Mouse (Mus musculus): ENCODE data around the gene Adamts4. TPM values are rescaled to one million over a fixed set of nuclear protein-coding genes. Genes with fewer than 3 reads are reported as not detected.
"Not testable (repeated sequence)": the region's sequence is repeated elsewhere in the genome, so short reads cannot be mapped to it uniquely, and the experiment has no call there.

Gene Adamts4
- polyA plus RNA-seq, 1 experiment from 2014 or later: 0.04 TPM

DNA sequence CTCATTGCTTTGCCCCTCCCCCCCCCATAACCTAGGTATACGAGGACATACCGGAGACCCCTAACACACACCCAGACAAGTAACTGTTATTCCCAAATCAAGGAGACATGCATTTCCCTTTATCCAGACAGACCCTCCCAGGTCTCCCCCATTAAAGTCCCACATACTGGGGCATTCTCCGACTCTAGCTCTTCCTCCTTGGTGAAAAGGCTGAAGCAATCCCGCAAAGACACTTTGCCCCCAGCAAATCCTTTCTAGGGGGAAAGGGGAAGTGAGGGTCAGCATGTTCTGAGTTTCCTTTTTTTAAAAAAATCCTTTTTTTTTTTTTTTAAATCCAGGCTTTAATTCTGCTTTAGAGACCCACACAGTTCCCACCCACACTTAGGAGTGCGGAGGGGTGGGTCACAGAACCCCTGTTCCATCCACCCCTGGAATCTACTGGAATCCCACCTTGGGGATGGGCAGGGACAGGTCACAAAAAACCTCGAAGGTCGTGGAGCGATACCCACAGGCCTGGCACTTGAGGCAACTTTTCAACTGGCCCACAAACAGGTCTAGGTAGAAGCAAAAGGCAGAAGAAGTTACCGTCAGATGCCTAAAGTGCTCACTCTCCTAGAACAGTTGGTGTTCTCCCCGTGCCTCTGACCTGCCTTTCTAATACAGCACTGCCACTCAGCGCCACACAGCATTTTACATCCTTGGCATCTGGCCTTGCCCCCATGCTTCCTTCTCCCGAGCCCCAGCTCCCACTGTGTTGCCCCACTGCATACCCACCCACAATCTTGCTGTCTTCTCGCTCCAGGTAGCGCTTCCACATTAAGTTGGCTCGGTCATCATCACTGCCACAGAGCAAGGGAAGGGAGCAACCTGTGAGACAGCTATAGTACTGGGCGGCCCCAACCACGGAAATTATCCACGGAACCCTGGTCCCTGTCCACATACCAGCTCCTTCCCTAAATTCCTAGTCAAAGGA, 33.3 kb downstream of the Adamts4 start:
- WGBS (ENCODE audit: missing documents): 65% methylated on average over 18 of the region's 18 CpGs
- peaks cover 5% of the 10 kb centered on the region; the same call in 1 of the 2 replicates for H3K36me3 ChIP-seq (ENCODE audit: inconsistent target)
- H3K4me3 ChIP-seq (ENCODE audit: inconsistent target): no peak overlapping the region
- peaks cover 29% of the 10 kb centered on the region; the same call in 1 of the 2 replicates for H3K79me2 ChIP-seq (ENCODE audit: inconsistent target)
- peak overlapping the region; percentile 52 for H3K27ac ChIP-seq

DNA sequence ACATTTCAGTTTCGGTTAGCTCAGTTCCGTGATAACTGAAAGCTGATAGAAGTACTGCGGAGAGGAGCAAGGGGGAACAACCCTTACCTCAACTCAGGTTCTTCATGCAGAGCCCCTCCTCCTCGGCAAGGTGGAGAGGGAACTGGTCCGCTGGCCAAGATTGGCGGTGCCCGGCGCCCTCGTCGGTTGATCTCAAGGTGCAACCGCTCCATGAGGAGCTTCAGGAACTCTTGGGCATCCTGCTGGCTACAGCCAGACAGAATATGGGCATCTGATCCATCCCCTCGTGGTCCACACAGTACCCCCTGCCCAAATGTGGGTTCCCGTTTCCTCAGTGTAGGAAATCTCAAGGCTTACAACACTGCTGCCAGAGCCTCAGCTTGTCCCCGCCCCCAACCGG, 34.3 kb downstream of the Adamts4 start:
- peaks cover 29% of the 10 kb centered on the region; the same call in 1 of the 2 replicates for H3K79me2 ChIP-seq (ENCODE audit: inconsistent target)
- H3K36me3 ChIP-seq (ENCODE audit: inconsistent target): peaks cover 9% of the 10 kb centered on the region; the same call in 1 of the 2 replicates
- H3K4me3 ChIP-seq (ENCODE audit: inconsistent target): no peak overlapping the region
- WGBS (ENCODE audit: missing documents): 90% methylated on average over 15 of the region's 15 CpGs
- peak overlapping the region; percentile 17; the same call in 1 of the 2 replicates for H3K27ac ChIP-seq

DNA sequence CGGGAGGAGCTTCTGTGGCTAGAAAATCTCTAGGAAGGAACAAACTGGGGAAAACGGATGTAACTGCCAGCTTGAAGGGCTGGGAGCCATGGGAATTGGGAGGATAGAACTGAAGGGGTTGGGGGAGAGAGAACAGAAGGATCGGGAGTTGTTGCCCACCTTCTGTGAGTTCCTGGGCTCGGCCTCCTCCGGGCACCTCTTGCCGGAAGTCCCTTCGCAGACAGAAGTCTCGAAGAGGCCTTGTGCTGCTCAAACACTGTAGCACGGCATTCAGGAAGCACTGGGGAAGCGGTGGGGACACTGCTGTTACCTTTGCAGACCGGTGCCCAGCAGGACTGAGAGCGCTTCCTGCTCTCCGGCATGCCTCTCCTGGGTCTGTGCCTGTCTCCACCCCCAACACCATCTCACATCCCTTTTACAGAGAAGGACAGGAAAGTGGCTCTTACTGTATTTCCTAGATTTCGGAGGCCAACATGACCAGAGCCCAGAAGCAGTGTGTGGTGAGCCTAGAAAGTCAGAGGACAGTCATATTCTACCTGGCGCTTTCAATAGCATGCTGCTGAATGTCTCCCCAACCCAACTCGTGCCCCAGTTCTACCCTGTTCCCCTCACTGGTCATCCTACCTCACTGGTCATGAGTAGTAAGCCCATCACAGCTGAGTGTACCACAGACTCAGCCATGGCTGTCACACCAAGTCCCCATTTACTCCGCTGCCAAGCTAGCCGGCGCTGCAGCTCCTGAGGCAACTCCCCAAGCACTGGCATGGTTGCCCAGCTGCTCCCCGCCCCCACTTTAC, 35.1 kb downstream of the Adamts4 start:
- Histone ChIP-seq H3K79me2 (ENCODE audit: inconsistent target) (peaks cover 23% of the 10 kb centered on the region; the same call in 1 of the 2 replicates), H3K27ac (peak overlapping the region; percentile 17; the same call in 1 of the 2 replicates), H3K36me3 (ENCODE audit: inconsistent target) (peaks cover 15% of the 10 kb centered on the region; the same call in 1 of the 2 replicates), H3K4me3 (ENCODE audit: inconsistent target) (peak overlapping the region; percentile 12; the same call in 1 of the 2 replicates)
- 62% methylated on average over 18 of the region's 20 CpGs for WGBS (ENCODE audit: missing documents)

DNA sequence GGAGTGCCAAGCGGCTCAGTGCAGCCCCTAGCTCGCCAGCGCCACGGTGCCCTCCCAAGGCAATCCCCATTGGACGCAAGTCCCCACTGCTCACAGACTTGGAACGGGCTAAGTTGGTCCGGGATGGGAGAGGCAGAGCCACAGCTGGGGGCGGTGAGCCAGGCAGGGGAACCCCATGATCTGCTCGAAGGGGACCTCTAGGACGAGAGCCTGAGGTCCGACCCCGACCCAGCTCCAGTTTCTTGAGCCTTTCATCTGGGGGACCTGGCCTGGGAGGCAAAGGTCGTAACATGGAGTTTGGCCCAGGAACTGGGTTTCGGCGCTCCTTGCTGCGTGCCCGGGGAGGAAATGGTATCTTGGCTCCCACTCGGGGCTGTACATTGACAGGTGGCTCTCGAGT, 36.3 kb downstream of the Adamts4 start:
- H3K27ac ChIP-seq: no peak overlapping the region
- H3K4me3 ChIP-seq (ENCODE audit: inconsistent target): no peak overlapping the region
- peaks cover 31% of the 10 kb centered on the region for H3K79me2 ChIP-seq (ENCODE audit: inconsistent target)
- WGBS (ENCODE audit: missing documents): 93% methylated on average over 13 of the region's 19 CpGs
- peaks cover 15% of the 10 kb centered on the region; the same call in 1 of the 2 replicates for H3K36me3 ChIP-seq (ENCODE audit: inconsistent target)

DNA sequence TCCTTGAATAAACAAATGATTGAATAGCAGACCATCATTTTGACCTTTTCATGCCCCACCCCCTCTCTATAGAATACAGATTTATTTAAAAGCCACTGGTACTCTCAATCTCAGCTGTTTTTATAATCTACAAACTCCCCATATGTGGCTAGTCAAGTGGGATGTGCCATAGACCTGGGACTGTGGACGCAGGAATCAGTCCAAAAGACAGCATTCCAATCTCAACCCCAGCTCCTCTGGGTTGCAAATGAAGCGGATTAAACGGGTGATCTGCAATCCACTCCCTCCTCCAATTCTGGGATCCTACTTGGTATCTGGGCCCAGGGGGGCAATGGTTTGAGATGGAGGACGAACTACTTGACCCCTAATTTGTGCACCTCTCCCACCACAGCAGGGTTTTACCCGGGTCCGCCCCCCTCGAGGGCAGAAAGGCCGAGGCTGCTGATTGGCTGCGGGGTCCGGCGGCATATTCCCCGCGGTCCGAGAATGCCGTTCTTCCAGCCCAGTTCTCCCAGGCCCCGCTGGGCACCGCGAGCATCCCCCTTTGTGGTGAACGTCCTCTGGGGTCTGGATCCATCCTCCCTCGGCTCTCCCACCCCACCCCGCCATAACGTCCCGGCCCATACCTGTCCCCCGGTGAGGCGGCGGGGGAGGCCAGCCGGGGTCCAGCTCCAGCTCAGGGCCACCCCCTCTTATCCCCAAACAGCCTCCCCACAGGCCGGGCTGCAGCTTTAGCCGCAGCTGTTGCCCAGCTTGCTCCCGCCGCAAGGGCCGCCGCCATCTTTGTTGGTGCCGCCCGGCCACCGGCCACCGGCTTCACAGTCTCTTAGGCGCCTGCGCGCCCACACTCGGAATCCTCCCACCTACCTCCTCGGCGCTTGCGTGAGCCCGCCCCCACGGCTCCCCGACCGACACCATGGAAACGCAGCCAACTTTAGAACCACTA, 37.2 kb downstream of the Adamts4 start, which contains the start of gene Usp21:
TSS of gene Usp21 (minus strand) at position 856 of the 946 bp plus-strand sequence.
- 2% methylated on average over 47 of the region's 49 CpGs for WGBS (ENCODE audit: missing documents)
- Histone ChIP-seq H3K4me3 (ENCODE audit: inconsistent target) (peak within 1 kb of the TSS; percentile 56), H3K79me2 (ENCODE audit: inconsistent target) (peaks cover 35% of the 10 kb centered on the region), H3K27ac (peak within 1 kb of the TSS; percentile 45; the same call in 1 of the 2 replicates), H3K36me3 (ENCODE audit: inconsistent target) (peaks cover 15% of the 10 kb centered on the region; the same call in 1 of the 2 replicates)

- 72% methylated on average over 4 of the region's 4 CpGs for WGBS (ENCODE audit: missing documents)
- H3K36me3 ChIP-seq (ENCODE audit: inconsistent target): peaks cover 15% of the 10 kb centered on the region; the same call in 1 of the 2 replicates
- peaks cover 43% of the 10 kb centered on the region for H3K79me2 ChIP-seq (ENCODE audit: inconsistent target)
- no peak overlapping the region for H3K27ac ChIP-seq
- H3K4me3 ChIP-seq (ENCODE audit: inconsistent target): no peak overlapping the region
These were observed 38.1 kb downstream of the Adamts4 start for GRCm38 (mm10) chr1:171288328-171288727.

- Histone ChIP-seq H3K4me3 (ENCODE audit: inconsistent target) (peak overlapping the region; percentile 98; the same call in 1 of the 2 replicates), H3K36me3 (ENCODE audit: inconsistent target) (peaks cover 15% of the 10 kb centered on the region; the same call in 1 of the 2 replicates), H3K27ac (no peak overlapping the region), H3K79me2 (ENCODE audit: inconsistent target) (peaks cover 40% of the 10 kb centered on the region)
- WGBS (ENCODE audit: missing documents): 98% methylated on average over 3 of the region's 3 CpGs
These were observed 43.1 kb downstream of the Adamts4 start for GRCm38 (mm10) chr1:171293351-171293750.

DNA sequence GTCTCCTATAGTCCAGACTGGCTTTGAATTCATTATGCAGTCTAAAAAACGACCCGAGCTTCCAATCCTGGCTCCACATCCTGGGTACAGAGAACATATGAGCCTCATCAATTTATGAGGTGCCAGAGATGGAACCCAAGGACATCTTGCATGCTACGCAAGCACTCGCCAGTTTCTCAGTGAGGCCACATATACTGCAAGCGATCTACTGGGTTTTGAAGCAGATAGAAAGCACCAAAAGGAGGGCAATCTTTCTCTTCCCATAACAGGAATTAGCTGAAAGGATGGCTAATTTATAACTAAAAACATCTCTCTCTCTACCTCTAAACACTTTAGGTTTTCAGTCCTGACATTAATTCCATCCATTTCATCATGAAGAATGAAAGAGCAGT, 43.7 kb downstream of the Adamts4 start:
- 50% methylated on average over 5 of the region's 5 CpGs for whole genome bisulfite sequencing (ENCODE audit: missing documents)
- Histone ChIP-seq H3K36me3 (ENCODE audit: inconsistent target) (peaks cover 12% of the 10 kb centered on the region; the same call in 1 of the 2 replicates), H3K27ac (peak overlapping the region; percentile 96), H3K79me2 (ENCODE audit: inconsistent target) (peaks cover 40% of the 10 kb centered on the region), H3K4me3 (ENCODE audit: inconsistent target) (peak overlapping the region; percentile 98)

DNA sequence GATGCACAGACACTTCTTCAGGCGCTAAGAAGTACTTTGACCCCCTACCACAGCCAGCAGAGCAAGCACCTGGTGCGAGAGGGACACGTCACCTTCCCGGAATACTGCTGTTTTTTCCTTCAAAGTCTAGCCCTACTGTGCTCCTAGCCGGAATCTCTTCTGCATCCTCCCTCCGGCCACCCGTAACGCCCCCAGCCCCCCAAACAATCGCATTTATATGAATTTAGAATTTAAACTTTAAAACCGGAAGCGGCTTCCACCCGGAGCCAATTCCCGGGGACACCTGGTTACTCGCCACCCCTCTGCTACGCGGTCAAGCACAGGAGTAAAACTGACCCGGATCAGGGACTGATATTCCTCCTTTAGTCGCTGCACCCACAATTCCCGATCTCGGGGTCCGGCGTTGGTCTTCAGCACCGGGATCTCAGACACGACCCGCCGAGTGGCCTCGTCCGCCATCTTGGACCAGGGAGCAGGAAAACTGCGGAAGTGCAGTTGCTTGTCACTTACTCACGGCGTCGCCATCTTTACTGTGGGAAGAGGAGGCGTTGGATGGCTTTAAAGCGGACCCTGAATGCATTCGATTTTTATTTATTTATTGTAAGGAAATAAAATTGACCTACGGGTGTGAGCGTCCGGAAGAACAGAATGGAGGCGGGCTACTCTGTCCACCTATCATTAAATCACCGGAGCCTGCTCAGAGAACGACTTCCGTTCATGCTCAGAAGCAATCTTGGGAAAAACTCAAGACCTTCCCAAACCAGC, 44.3 kb downstream of the Adamts4 start, which contains the start of gene Ufc1:
TSS of gene Ufc1 (minus strand) at position 727 of the 765 bp plus-strand sequence.
- H3K27ac ChIP-seq: peak within 1 kb of the TSS; percentile 96
- under 1% methylated on average over 42 of the region's 42 CpGs for WGBS (ENCODE audit: missing documents)
- peaks cover 6% of the 10 kb centered on the region; the same call in 1 of the 2 replicates for H3K36me3 ChIP-seq (ENCODE audit: inconsistent target)
- H3K79me2 ChIP-seq (ENCODE audit: inconsistent target): peaks cover 40% of the 10 kb centered on the region
- H3K4me3 ChIP-seq (ENCODE audit: inconsistent target): peak within 1 kb of the TSS; percentile 98

GRCm38 (mm10) chr1:171295063-171295402, 44.8 kb downstream of the Adamts4 start:
- peaks cover 40% of the 10 kb centered on the region for H3K79me2 ChIP-seq (ENCODE audit: inconsistent target)
- peak overlapping the region; percentile 96 for H3K27ac ChIP-seq
- peak overlapping the region; percentile 98 for H3K4me3 ChIP-seq (ENCODE audit: inconsistent target)
- peaks cover under 1% of the 10 kb centered on the region; the same call in 1 of the 2 replicates for H3K36me3 ChIP-seq (ENCODE audit: inconsistent target)
- 18% methylated on average over 3 of the region's 3 CpGs for WGBS (ENCODE audit: missing documents)

DNA sequence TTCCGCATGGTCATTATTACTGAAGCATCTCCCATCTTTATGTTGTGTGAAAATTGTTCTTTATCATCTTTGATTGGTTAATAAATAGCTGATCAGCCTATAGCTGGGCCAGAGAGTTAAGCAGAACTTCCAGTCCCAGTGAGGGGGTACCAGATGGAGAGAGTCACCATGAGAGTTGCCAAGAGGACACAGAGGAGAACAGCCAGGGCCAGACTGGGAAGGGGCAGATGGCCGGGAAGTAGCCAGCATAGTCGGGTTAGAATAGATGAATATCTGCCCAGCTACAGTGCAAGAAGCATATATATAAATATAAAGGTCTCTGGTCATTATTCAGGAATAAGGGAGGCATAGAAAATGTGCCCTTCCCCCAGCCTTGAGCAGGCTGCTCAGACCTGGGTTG, 48.0 kb downstream of the Adamts4 start:
- no peak overlapping the region for H3K27ac ChIP-seq
- H3K36me3 ChIP-seq (ENCODE audit: inconsistent target): no peaks in the 10 kb centered on the region
- H3K4me3 ChIP-seq (ENCODE audit: inconsistent target): no peak overlapping the region
- WGBS (ENCODE audit: missing documents): 95% methylated on average over 3 of the region's 3 CpGs
- peaks cover 12% of the 10 kb centered on the region for H3K79me2 ChIP-seq (ENCODE audit: inconsistent target)

DNA sequence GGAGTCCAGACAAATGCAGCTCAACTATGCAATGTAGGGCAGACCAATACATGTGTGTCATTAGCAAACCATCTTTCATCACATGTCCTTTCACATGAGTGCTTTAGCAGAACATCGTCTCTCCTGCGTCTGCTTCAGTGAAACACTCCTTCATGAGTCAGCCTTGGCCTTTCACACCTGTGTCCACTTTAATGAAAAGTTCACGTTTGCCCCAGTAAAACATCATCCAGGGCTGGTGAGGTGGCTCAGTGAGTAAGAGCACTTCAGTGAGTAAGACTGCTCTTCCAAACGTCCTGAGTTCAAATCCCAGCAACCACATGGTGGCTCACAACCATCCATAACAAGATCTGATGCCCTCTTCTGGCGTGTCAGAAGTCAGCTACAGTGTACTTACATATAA, 55.9 kb downstream of the Adamts4 start:
- H3K4me3 ChIP-seq (ENCODE audit: inconsistent target); H3K79me2 ChIP-seq (ENCODE audit: inconsistent target); H3K36me3 ChIP-seq (ENCODE audit: inconsistent target); H3K27ac ChIP-seq: not testable (repeated sequence)
- 82% methylated on average over 4 of the region's 5 CpGs for WGBS (ENCODE audit: missing documents)

DNA sequence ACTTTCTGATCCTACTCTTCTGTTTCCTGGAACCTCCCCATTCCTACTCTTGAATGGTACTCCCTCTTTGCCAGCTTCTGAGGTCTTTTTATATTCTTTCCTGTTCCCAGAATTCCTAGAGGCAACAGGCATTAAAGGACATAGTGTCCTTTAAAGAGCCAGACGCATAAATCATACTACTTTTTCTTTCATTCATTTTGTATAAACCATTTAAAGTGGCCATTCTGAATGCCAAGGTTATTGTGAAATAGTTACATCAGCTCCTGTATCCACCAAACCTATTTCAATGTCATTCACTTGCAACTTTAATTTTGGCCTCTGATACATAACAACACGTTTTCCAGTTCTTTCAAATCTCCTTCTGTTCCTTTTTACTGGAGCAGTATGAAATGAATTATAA, 59.1 kb downstream of the Adamts4 start:
- Histone ChIP-seq H3K27ac (no peak overlapping the region), H3K79me2 (ENCODE audit: inconsistent target) (no peaks in the 10 kb centered on the region), H3K36me3 (ENCODE audit: inconsistent target) (no peaks in the 10 kb centered on the region), H3K4me3 (ENCODE audit: inconsistent target) (no peak overlapping the region)
- WGBS (ENCODE audit: missing documents): 68% methylated on average over 2 of the region's 2 CpGs

Data from macrophage (primary cell).